Mouse (Mus musculus): Measurements from ENCODE around the gene Ftl1. TPM values are rescaled to one million over a fixed set of nuclear protein-coding genes. Genes with fewer than 3 reads are reported as not detected.
A peak's percentile ranks its signal among the peaks of the same experiment; 100 is the strongest.
"Not testable (repeated sequence)": the region's sequence is repeated elsewhere in the genome, so short reads cannot be mapped to it uniquely, and the experiment has no call there.

Ftl1 gene
- polyA plus RNA-seq, 1 experiment from 2014 or later: 3,328 TPM

DNA sequence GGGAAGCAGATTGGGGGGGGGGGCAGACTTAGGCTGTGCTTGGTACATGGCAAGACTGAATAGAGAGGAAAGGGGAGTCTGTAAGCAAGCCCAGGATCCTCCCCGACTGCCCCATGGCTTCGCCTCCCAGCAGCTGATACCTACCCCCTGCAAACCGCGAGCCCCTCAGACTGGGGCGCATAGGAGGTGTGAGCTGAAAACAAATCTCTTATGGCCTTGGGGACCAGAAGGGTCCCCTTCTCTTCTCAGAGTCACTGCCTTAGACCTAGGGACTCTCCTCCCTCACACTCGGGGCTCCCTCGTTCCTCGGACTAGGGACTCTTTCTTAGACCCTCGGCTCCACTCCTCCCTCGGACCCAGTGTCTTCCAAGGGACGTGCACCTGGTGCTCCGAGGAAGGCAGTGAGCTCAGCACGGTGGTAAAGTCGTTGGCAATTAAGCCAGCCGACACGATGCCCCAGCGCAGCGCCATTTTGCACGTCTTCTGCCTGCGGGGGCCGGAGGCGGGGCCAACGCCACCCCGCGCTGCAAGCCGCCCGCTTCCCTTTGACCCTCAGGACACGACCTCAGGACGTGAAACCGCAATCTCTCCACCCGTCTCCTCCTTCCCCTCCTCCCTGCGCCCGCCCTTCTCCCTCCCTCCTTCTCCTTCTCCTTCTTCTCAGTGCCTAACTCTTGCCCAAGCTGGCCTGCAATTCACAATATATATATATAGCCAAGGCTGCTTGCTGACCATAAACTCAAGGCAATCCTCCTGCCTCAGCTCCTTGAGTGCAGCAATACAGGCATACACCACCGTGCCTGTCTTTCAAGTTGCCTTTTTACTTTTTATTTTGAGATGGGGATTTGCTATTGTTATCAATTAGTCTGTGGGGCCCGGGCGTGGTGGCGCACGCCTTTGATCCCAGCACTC, 28.9 kb upstream of the Ftl1 start, which contains the start of gene Dhdh:
TSS of gene Dhdh (minus strand) at position 513 of the 912 bp plus-strand sequence.
- peak within 1 kb of the TSS; percentile 82 for H3K4me2 ChIP-seq
- H3K9me3 ChIP-seq (replicated peaks): no peaks in the 10 kb centered on the region
- peaks cover 8% of the 10 kb centered on the region; the same call in 1 of the 2 replicates for H3K36me3 ChIP-seq
- WGBS: 10% methylated on average over 38 of the region's 38 CpGs
- peaks cover 14% of the 10 kb centered on the region for H3K4me1 ChIP-seq (replicated peaks)
- no peaks in the 10 kb centered on the region for H3K27me3 ChIP-seq
- ATAC-seq (replicated peaks; ENCODE audit: insufficient number of reproducible peaks, insufficient read depth, low FRiP score, low read depth): peak; percentile 67
- H3K27ac ChIP-seq: peak within 1 kb of the TSS; percentile 10
- peak within 1 kb of the TSS; percentile 52 for H3K9ac ChIP-seq
- peak within 1 kb of the TSS; percentile 57 for H3K4me3 ChIP-seq

DNA sequence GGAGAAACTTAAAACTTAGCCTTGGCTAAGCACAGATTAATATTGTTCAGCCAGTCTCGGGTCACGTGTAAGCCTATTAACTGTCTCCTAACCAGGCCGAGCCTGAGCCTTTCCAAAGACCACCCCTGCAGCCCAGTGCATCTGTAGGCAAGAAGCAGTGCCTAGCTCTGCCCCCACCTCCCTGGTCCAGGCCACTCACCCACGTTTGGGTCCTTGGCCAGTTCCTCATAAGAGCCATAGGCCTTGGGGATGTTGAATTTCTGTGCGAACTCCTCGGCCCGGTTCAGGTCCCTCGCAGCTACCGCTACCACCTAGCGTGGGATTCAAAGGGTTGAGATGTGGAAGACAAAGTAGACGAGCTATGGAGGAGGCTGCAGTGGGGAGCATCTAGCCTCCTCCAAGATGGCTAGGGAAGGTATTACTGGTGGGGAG, 28.2 kb upstream of the Ftl1 start:
- peak; percentile 22; the same call in 1 of the 2 replicates for ATAC-seq (replicated peaks; ENCODE audit: insufficient number of reproducible peaks, insufficient read depth, low FRiP score, low read depth)

GRCm38 (mm10) chr7:45486761-45487415, 27.2 kb upstream of the Ftl1 start, which contains the start of gene Gm45808:
TSS of gene Gm45808 (minus strand) at chr7:45486811.
- no peaks in the 10 kb centered on the region for H3K9me3 ChIP-seq (replicated peaks)
- peaks cover 14% of the 10 kb centered on the region for H3K4me1 ChIP-seq (replicated peaks)
- H3K9ac ChIP-seq: no peak within 1 kb of the TSS
- H3K27me3 ChIP-seq: no peaks in the 10 kb centered on the region
- WGBS: 80% methylated on average over 12 of the region's 12 CpGs
- H3K36me3 ChIP-seq: no peaks in the 10 kb centered on the region
- H3K27ac ChIP-seq: no peak within 1 kb of the TSS
- H3K4me2 ChIP-seq: no peak within 1 kb of the TSS
- no peak within 1 kb of the TSS for H3K4me3 ChIP-seq
- ATAC-seq (replicated peaks; ENCODE audit: insufficient number of reproducible peaks, insufficient read depth, low FRiP score, low read depth): no peak

More for the DNA sequence above, 28.2 kb upstream of the Ftl1 start:
- Histone ChIP-seq H3K36me3 (peaks cover under 1% of the 10 kb centered on the region; the same call in 1 of the 2 replicates), H3K27me3 (no peaks in the 10 kb centered on the region), H3K4me1 (replicated peaks) (peaks cover 14% of the 10 kb centered on the region), H3K4me2 (peak overlapping the region; percentile 82), H3K4me3 (peak overlapping the region; percentile 57), H3K9me3 (replicated peaks) (no peaks in the 10 kb centered on the region), H3K9ac (no peak overlapping the region), H3K27ac (peak overlapping the region; percentile 9; the same call in 1 of the 2 replicates)
- 44% methylated on average over 11 of the region's 11 CpGs for WGBS

- Histone ChIP-seq H3K36me3 (no peaks in the 10 kb centered on the region), H3K9me3 (replicated peaks) (no peaks in the 10 kb centered on the region), H3K27ac (no peak overlapping the region), H3K27me3 (no peaks in the 10 kb centered on the region), H3K9ac (no peak overlapping the region), H3K4me3 (no peak overlapping the region), H3K4me2 (no peak overlapping the region), H3K4me1 (replicated peaks) (peaks cover 14% of the 10 kb centered on the region)
- WGBS: 46% methylated on average over 7 of the region's 7 CpGs
- ATAC-seq (replicated peaks; ENCODE audit: insufficient number of reproducible peaks, insufficient read depth, low FRiP score, low read depth): no peak
Observed at GRCm38 (mm10) chr7:45486158-45486557, 26.5 kb upstream of the Ftl1 start.

DNA sequence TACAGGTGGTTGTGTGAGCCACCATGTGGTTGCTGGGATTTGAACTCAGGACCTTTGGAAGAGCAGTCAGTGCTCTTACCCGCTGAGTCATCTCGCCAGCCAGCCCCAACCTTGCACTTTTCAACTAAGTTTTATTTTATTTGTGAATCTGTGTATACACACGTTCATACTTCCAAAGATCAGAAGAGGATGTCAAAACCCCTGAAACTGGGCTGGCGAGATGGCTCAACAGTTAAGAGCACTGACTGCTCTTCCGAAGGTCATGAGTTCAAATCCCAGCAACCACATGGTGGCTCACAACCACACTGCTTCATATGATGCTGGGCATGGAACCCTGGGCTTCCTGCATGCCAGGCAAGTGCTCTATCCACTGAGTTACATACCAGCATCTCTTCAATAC, 25.3 kb upstream of the Ftl1 start:
- H3K4me3 ChIP-seq; ATAC-seq (replicated peaks; ENCODE audit: insufficient number of reproducible peaks, insufficient read depth, low FRiP score, low read depth); H3K27ac ChIP-seq; H3K9ac ChIP-seq; H3K27me3 ChIP-seq; H3K4me2 ChIP-seq; H3K36me3 ChIP-seq; H3K9me3 ChIP-seq (replicated peaks): not testable (repeated sequence)
- WGBS: 85% methylated on average over 5 of the region's 5 CpGs
- H3K4me1 ChIP-seq (replicated peaks): peaks cover 14% of the 10 kb centered on the region

GRCm38 (mm10) chr7:45482166-45482565, 22.5 kb upstream of the Ftl1 start:
- ATAC-seq (replicated peaks; ENCODE audit: insufficient number of reproducible peaks, insufficient read depth, low FRiP score, low read depth): no peak
- H3K27ac ChIP-seq: no peak overlapping the region
- H3K36me3 ChIP-seq: no peaks in the 10 kb centered on the region
- H3K4me3 ChIP-seq: no peak overlapping the region
- 71% methylated on average over 1 of the region's 1 CpGs for WGBS
- H3K27me3 ChIP-seq: no peaks in the 10 kb centered on the region
- H3K9me3 ChIP-seq (replicated peaks): no peaks in the 10 kb centered on the region
- H3K9ac ChIP-seq: no peak overlapping the region
- no peaks in the 10 kb centered on the region for H3K4me1 ChIP-seq (replicated peaks)
- no peak overlapping the region for H3K4me2 ChIP-seq

DNA sequence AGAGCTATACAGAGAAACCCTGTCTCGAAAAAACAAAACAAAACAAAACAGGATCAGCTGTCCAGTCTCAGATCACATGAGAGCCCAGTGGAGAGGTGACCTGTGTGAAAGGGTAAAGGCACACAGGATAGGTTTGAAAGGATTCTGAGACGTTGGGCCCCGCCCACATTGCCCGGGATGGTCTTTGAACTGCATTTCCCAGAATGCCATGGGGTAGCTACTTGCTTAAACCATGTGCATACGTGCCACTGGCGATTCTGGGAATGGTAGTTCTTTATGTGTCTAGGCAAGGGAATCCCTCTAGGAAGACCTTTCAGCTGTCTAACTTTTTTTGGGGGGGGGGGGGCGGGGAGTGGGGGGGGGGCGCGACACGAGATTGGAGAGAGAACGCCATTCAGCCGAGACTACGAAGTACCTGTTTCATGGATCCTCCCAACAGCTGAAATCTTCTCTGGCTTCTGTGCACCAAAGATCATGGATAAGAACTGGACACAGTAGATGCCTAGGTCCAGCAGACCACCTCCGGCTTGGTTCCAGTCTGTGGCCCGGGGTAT, 21.8 kb upstream of the Ftl1 start, which contains the start of gene Tulp2:
TSS of gene Tulp2 (plus strand) at position 504 of the 554 bp plus-strand sequence.
- Histone ChIP-seq H3K4me1 (replicated peaks) (no peaks in the 10 kb centered on the region), H3K9ac (no peak within 1 kb of the TSS), H3K27ac (no peak within 1 kb of the TSS), H3K36me3 (no peaks in the 10 kb centered on the region), H3K27me3 (no peaks in the 10 kb centered on the region), H3K4me3 (no peak within 1 kb of the TSS), H3K9me3 (replicated peaks) (no peaks in the 10 kb centered on the region), H3K4me2 (no peak within 1 kb of the TSS)
- ATAC-seq (replicated peaks; ENCODE audit: insufficient number of reproducible peaks, insufficient read depth, low FRiP score, low read depth): peak; percentile 74
- WGBS: 47% methylated on average over 15 of the region's 15 CpGs

- WGBS: 77% methylated on average over 4 of the region's 4 CpGs
- H3K27ac ChIP-seq; H3K27me3 ChIP-seq; H3K4me1 ChIP-seq (replicated peaks); H3K4me3 ChIP-seq; H3K36me3 ChIP-seq; H3K9ac ChIP-seq; H3K4me2 ChIP-seq; ATAC-seq (replicated peaks; ENCODE audit: insufficient number of reproducible peaks, insufficient read depth, low FRiP score, low read depth); H3K9me3 ChIP-seq (replicated peaks): not testable (repeated sequence)
Observed at GRCm38 (mm10) chr7:45480310-45480709, 20.6 kb upstream of the Ftl1 start.

- Histone ChIP-seq H3K9me3 (replicated peaks) (no peaks in the 10 kb centered on the region), H3K4me2 (no peak overlapping the region), H3K27ac (no peak overlapping the region), H3K4me1 (replicated peaks) (no peaks in the 10 kb centered on the region), H3K36me3 (no peaks in the 10 kb centered on the region), H3K27me3 (no peaks in the 10 kb centered on the region), H3K4me3 (no peak overlapping the region), H3K9ac (no peak overlapping the region)
- no peak for ATAC-seq (replicated peaks; ENCODE audit: insufficient number of reproducible peaks, insufficient read depth, low FRiP score, low read depth)
- 92% methylated on average over 7 of the region's 7 CpGs for WGBS
Observed at GRCm38 (mm10) chr7:45478774-45479173, 19.1 kb upstream of the Ftl1 start.

DNA sequence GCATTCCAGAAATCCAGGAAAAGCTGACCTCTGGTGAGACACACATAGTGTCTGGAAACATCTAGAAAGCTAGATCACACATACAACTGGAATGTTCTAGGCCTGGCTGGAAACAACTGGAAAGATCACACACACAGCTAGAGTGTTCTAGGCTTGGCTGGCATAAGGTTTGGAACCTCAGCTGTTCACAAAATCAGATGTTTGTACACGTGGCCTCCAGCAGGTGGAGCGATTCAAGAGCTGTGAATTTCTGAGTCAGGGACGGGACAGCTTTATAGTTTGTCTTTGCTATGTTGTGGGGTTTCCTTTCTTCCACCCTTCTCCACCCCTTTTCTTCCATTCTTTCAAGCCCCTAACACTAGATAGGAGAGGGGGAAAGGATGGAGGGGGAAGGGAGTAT, 17.3 kb upstream of the Ftl1 start:
- no peak overlapping the region for H3K4me2 ChIP-seq
- 8% methylated on average over 3 of the region's 3 CpGs for WGBS
- H3K4me3 ChIP-seq: no peak overlapping the region

GRCm38 (mm10) chr7:45476453-45476852, 16.8 kb upstream of the Ftl1 start:
- H3K4me2 ChIP-seq: no peak overlapping the region
- H3K9ac ChIP-seq: no peak overlapping the region
- H3K27ac ChIP-seq: no peak overlapping the region
- ATAC-seq (replicated peaks; ENCODE audit: insufficient number of reproducible peaks, insufficient read depth, low FRiP score, low read depth): no peak
- no peaks in the 10 kb centered on the region for H3K27me3 ChIP-seq
- no peaks in the 10 kb centered on the region for H3K9me3 ChIP-seq (replicated peaks)
- H3K4me1 ChIP-seq (replicated peaks): no peaks in the 10 kb centered on the region
- no peaks in the 10 kb centered on the region for H3K36me3 ChIP-seq
- no peak overlapping the region for H3K4me3 ChIP-seq
- WGBS: 40% methylated on average over 1 of the region's 1 CpGs

More for the DNA sequence above, 17.3 kb upstream of the Ftl1 start:
- Histone ChIP-seq H3K9me3 (replicated peaks) (no peaks in the 10 kb centered on the region), H3K27me3 (no peaks in the 10 kb centered on the region), H3K4me1 (replicated peaks) (no peaks in the 10 kb centered on the region), H3K27ac (no peak overlapping the region), H3K9ac (no peak overlapping the region), H3K36me3 (no peaks in the 10 kb centered on the region)
- ATAC-seq (replicated peaks; ENCODE audit: insufficient number of reproducible peaks, insufficient read depth, low FRiP score, low read depth): no peak

All from heart, embryonic 15.5 days (tissue).